Mouse (Mus musculus): ENCODE results near the gene Zfpl1.
"Not testable (repeated sequence)": the region's sequence is repeated elsewhere in the genome, so short reads cannot be mapped to it uniquely, and the experiment has no call there.

Gene Zfpl1

GRCm38 (mm10) chr19:6084478-6085248 lies at the start of gene Zfpl1, which contains the start of gene Cdca5:
Gene Zfpl1 (minus strand): TSS chr19:6084956.
Gene Cdca5 (plus strand): TSS chr19:6084983.
- DNase-seq = peak; percentile 98

GRCm38 (mm10) chr19:6133197-6133596 lies 48.4 kb upstream of the Zfpl1 start:
- not testable (repeated sequence) for DNase-seq

GRCm38 (mm10) chr19:6132171-6132827 lies 47.5 kb upstream of the Zfpl1 start:
- no peak for DNase-seq

GRCm38 (mm10) chr19:6130414-6131128 lies 45.8 kb upstream of the Zfpl1 start:
- DNase-seq = not testable (repeated sequence)

- DNase-seq = peak; percentile 98
These were observed 43.1 kb upstream of the Zfpl1 start, which contains the start of gene Snx15 for GRCm38 (mm10) chr19:6127760-6128341. Gene Snx15 (minus strand): TSS chr19:6128304.

- no peak for DNase-seq
These were observed 42.2 kb upstream of the Zfpl1 start for GRCm38 (mm10) chr19:6126789-6127580.

GRCm38 (mm10) chr19:6126289-6126688 lies 41.5 kb upstream of the Zfpl1 start:
- DNase-seq = no peak

GRCm38 (mm10) chr19:6124898-6125297 lies 40.1 kb upstream of the Zfpl1 start:
- DNase-seq = no peak

GRCm38 (mm10) chr19:6123330-6123729 lies 38.6 kb upstream of the Zfpl1 start:
- DNase-seq = peak; percentile 30

- DNase-seq = no peak
These were observed 37.0 kb upstream of the Zfpl1 start for GRCm38 (mm10) chr19:6121761-6122160.

GRCm38 (mm10) chr19:6118677-6119185 lies 34.0 kb upstream of the Zfpl1 start:
- DNase-seq = peak; percentile 66

GRCm38 (mm10) chr19:6117986-6118676 lies 33.4 kb upstream of the Zfpl1 start, which contains the start of gene Sac3d1:
Gene Sac3d1 (minus strand): TSS chr19:6118650.
- DNase-seq = peak; percentile 86

- no peak for DNase-seq
These were observed 32.7 kb upstream of the Zfpl1 start for GRCm38 (mm10) chr19:6117346-6117985.

GRCm38 (mm10) chr19:6116113-6116850 lies 31.5 kb upstream of the Zfpl1 start:
- peak; percentile 58 for DNase-seq

- no peak for DNase-seq
These were observed 28.4 kb upstream of the Zfpl1 start for GRCm38 (mm10) chr19:6113116-6113515.

- no peak for DNase-seq
These were observed 20.8 kb upstream of the Zfpl1 start, which contains the start of gene Naaladl1 for GRCm38 (mm10) chr19:6105586-6105985. Gene Naaladl1 (plus strand): TSS chr19:6105782.

GRCm38 (mm10) chr19:6104476-6104875 lies 19.7 kb upstream of the Zfpl1 start:
- no peak for DNase-seq

GRCm38 (mm10) chr19:6102169-6102853 lies 17.6 kb upstream of the Zfpl1 start:
- no peak for DNase-seq

GRCm38 (mm10) chr19:6101186-6101585 lies 16.4 kb upstream of the Zfpl1 start:
- no peak for DNase-seq

All from cerebellum, adult 11-12 months (tissue).